Mouse (Mus musculus) neutrophil, adult 83 days (primary cell): Measurements from ENCODE around the gene Cyp2j8. TPM values are rescaled to one million over a fixed set of nuclear protein-coding genes. Genes with fewer than 3 reads are reported as not detected.

Experiments
- total RNA-seq, 2 experiments: library from RNA; stranded (reverse); gene quantifications; one replicate each; pipeline ENCODE4 v1.2.4; 2023

Gene Cyp2j8
- not detected for total RNA-seq

GRCm38 (mm10) chr4:96507286-96507685, at the start of gene Cyp2j8:
Cyp2j8 (minus strand) TSS chr4:96507386.

GRCm38 (mm10) chr4:96553133-96553819, 46.1 kb upstream of the Cyp2j8 start, which contains the start of gene Cyp2j6:
Cyp2j6 (minus strand) TSS chr4:96553661.

Other genes with a start within 250 kb of the Cyp2j8 start
- gene Cyp2j11, start 158.7 kb downstream of the Cyp2j8 start, total RNA-seq, result not detected
- gene Cyp2j6, start 46.3 kb upstream of the Cyp2j8 start, total RNA-seq, result under 1 TPM in 1 of 2 experiments, not detected in 1; 0.15 TPM
- not detected for gene Cyp2j9, start 84.2 kb upstream of the Cyp2j8 start, total RNA-seq
- gene Cyp2j5, start 156.8 kb upstream of the Cyp2j8 start, total RNA-seq, result not detected